Mouse (Mus musculus) neural tube, embryonic 12.5 days (tissue): ENCODE results near the gene Ube2n. TPM values are rescaled to one million over a fixed set of nuclear protein-coding genes. Genes with fewer than 3 reads are reported as not detected.

Source experiments
- ATAC-seq: fragments of 200-750 bp; cut with Nextera tagmentation; 2 replicates; pipeline ENCODE4 v1.8.0; 2017; ENCODE audit warnings: low read depth, mild to moderate bottlenecking, moderate TSS enrichment, moderate library complexity; ENCODE audit not compliant: low FRiP score
- H3K27ac ChIP-seq: fragments of 300-500 bp; sonication (generic); 2 replicates; pipeline ENCODE4 v1.5.1; 2016
- H3K27me3 ChIP-seq: fragments of 300-500 bp; sonication (generic); replicated peaks from 2 replicates; pipeline ENCODE4 v1.6.1; 2016; ENCODE audit warnings: mild to moderate bottlenecking
- H3K36me3 ChIP-seq: fragments of 300-500 bp; sonication (generic); 2 replicates; pipeline ENCODE4 v1.6.1; 2016; ENCODE audit warnings: mild to moderate bottlenecking
- H3K4me1 ChIP-seq: fragments of 300-500 bp; sonication (generic); 2 replicates; pipeline ENCODE4 v1.6.1; 2016
- H3K4me2 ChIP-seq: fragments of 300-500 bp; sonication (generic); replicated peaks from 2 replicates; pipeline ENCODE4 v1.6.1; 2016; ENCODE audit warnings: mild to moderate bottlenecking
- H3K4me3 ChIP-seq: fragments of 300-500 bp; sonication (generic); 2 replicates; pipeline ENCODE4 v1.5.1; 2016
- H3K9ac ChIP-seq: fragments of 300-500 bp; sonication (generic); 2 replicates; pipeline ENCODE4 v1.6.1; 2016; ENCODE audit warnings: mild to moderate bottlenecking
- H3K9me3 ChIP-seq: fragments of 300-500 bp; sonication (generic); 2 replicates; pipeline ENCODE4 v1.6.1; 2016; ENCODE audit warnings: mild to moderate bottlenecking
- WGBS: fragments of 180-500 bp; shearing (Covaris S2); methylation state at CpG from one replicate; pipeline ENCODE4 v1.1.7; 2016; 5-methylcytosine and 5-hydroxymethylcytosine counted together
- polyA plus RNA-seq: library from polyadenylated mRNA; unstranded; fragments of >200 nt; fragmentation: Nextera tagmentation; extraction: Ambion mirVana; gene quantifications from 2 replicates; pipeline ENCODE4 v1.2.1, GENCODE M21; 2016

Gene Ube2n
- polyA plus RNA-seq, 1 experiment from 2014 or later: 408 TPM

DNA sequence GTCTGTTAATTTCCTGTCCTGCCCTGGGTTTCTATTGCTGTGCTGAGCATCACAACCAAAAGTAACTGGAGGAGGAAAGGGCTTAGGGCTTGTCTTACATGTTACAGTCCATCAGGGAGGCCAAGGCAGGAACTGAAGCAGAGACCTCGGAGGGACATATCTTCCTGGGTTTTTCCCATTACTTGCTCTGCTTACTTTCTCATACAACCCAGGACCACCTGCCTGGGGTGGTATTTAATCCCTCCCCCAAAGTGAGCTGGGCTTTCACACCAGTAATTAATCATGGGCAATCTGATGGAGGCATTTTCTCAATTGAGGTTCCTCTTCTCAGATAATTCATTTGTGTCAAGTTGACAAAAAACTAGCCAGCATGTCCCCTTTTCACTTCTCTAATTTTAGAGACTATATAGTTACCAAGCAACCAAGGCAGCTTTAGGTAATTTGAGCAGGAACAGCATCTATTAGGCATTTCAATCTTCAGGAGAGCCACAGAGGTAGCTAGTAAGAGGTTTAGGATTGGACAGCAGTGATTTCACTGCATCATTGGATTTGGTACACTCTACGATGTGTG is 15.7 kb downstream of the Ube2n start:
- H3K4me1 ChIP-seq: peaks cover 8% of the 10 kb centered on the region
- no peaks in the 10 kb centered on the region for H3K9me3 ChIP-seq
- H3K9ac ChIP-seq: no peak overlapping the region
- H3K36me3 ChIP-seq: no peaks in the 10 kb centered on the region
- no peak for ATAC-seq
- no peak overlapping the region for H3K4me3 ChIP-seq
- no peak overlapping the region for H3K27ac ChIP-seq
- WGBS: 47% methylated on average over 2 of the region's 2 CpGs
- H3K27me3 ChIP-seq: no peaks in the 10 kb centered on the region
- no peak overlapping the region for H3K4me2 ChIP-seq

DNA sequence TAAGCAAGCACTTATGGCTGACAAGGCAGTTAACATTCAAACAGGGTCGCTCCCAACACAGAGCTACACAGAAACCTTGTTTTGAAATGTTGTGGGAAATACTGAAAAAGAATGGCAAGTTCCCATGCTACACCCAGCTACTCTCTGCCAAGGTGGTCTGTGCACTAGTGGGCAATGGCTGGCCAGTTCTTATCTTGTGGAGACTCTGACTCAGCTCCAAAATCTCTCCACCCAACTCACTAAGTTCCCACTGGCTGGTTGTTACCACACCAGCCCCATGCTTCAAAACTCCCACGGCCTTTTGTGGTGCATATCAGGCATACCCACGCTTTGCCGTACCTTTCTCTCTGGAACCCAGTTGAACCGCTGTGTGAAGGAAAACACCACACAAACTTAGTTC is 18.0 kb downstream of the Ube2n start:
- no peaks in the 10 kb centered on the region for H3K36me3 ChIP-seq
- H3K4me3 ChIP-seq: no peak overlapping the region
- H3K27me3 ChIP-seq: no peaks in the 10 kb centered on the region
- H3K9me3 ChIP-seq: no peaks in the 10 kb centered on the region
- H3K9ac ChIP-seq: no peak overlapping the region
- H3K4me1 ChIP-seq: peaks cover 8% of the 10 kb centered on the region
- H3K27ac ChIP-seq: no peak overlapping the region
- no peak for ATAC-seq
- no peak overlapping the region for H3K4me2 ChIP-seq
- 94% methylated on average over 5 of the region's 5 CpGs for WGBS

DNA sequence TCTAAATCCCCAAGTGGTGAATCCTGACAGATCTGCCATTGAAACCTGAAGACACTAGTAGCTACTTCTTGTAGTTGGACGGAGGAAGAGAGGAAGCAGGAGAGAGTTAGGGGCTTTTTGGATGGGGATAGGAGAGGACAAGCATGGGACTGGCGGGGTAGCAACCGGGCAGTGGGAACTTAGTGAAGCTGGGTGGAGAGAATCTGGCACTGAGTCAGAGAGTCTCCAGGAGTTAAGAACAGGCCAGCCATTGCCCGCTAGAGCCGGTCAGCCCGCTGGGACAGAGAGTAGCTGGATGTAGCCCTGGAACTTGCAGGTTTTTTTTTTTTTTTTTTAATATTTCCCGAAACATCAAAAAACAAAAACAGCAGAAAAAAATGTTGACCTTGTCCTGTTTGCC is 18.4 kb downstream of the Ube2n start:
- Histone ChIP-seq H3K4me3 (no peak overlapping the region), H3K4me1 (peaks cover 8% of the 10 kb centered on the region), H3K27ac (no peak overlapping the region), H3K27me3 (no peaks in the 10 kb centered on the region), H3K9ac (no peak overlapping the region), H3K36me3 (no peaks in the 10 kb centered on the region), H3K9me3 (no peaks in the 10 kb centered on the region), H3K4me2 (no peak overlapping the region)
- no peak for ATAC-seq
- 92% methylated on average over 7 of the region's 7 CpGs for WGBS

DNA sequence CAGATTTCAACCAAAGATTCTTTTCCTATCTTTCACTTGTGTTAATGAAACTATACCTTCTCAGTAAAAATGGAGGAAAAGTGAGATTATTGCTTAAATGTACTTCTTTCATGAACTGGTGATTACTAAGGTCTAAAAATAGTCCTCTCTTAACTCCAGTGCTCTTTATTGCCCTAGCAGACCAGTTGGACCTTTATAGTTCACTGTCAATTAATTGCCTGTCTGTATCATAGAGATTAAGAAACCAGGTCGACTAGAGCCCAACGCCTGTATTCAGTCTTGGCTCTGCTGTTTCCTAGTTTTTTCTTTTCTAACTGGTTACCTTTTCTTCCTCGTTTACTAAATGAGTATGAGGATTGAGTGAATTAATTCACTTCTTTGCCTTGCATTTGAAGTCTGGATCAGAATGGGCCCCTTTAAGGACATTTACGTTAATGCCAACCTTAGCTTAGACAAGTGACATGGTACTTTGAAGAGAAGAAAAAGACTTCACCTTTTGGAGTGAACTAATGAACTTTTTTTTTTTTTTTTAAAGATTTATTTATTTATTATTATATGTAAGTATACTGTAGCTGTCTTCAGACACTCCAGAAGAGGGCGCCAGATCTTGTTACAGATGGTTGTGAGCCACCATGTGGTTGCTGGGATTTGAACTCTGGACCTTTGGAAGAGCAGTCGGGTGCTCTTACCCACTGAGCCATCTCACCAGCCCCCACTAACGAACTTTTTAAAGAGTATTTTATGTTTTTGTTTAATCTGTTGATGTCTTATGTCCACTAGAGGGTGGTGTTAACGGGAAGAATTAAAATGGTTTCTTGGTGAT is 20.7 kb downstream of the Ube2n start:
- Histone ChIP-seq H3K36me3 (no peaks in the 10 kb centered on the region), H3K4me3 (no peak overlapping the region), H3K4me2 (no peak overlapping the region), H3K27ac (no peak overlapping the region), H3K9me3 (no peaks in the 10 kb centered on the region), H3K4me1 (peaks cover 1% of the 10 kb centered on the region), H3K27me3 (no peaks in the 10 kb centered on the region), H3K9ac (no peak overlapping the region)
- 93% methylated on average over 8 of the region's 8 CpGs for WGBS
- no peak for ATAC-seq

DNA sequence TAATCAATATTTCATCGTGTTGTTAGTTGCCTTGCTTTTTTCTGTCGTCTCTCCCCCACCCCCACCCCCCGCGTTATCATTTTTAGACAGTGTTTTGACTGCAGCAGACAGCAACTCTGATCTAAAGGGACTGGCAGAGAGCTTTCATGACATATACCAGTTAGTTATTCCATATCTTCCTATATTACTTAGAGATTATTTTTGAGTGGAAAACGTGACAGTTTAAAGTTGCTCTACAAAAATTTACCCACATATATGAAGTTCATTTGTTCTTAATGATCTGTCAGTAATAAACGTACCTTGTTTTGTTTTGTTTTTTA is 21.2 kb downstream of the Ube2n start:
- Histone ChIP-seq H3K27me3 (no peaks in the 10 kb centered on the region), H3K4me3 (no peak overlapping the region), H3K4me2 (no peak overlapping the region), H3K36me3 (no peaks in the 10 kb centered on the region), H3K9ac (no peak overlapping the region), H3K9me3 (no peaks in the 10 kb centered on the region), H3K4me1 (no peaks in the 10 kb centered on the region), H3K27ac (no peak overlapping the region)
- WGBS: 87% methylated on average over 6 of the region's 6 CpGs
- ATAC-seq: no peak

DNA sequence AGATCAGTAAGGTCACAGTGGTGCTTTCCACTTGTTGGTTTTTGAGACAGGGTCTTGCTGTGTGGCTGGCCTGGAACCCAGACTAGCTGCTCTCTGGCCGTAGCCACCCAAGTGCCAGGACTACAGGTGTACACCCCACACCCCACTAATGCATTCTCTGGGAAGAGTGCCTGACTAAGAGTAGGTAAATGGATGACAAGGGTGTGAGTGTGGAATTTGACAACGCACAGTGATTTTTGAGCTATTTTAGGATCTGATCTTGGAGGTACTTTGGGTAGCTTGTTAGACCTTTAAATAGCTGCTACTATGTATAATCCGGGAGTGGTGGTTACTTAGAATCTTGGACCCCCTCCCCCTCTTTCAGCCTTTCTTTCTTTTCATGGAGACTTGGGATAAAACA is 24.3 kb downstream of the Ube2n start:
- Histone ChIP-seq H3K9ac (no peak overlapping the region), H3K27ac (no peak overlapping the region), H3K36me3 (peaks cover 8% of the 10 kb centered on the region; the same call in 1 of the 2 replicates), H3K27me3 (no peaks in the 10 kb centered on the region), H3K4me2 (no peak overlapping the region), H3K4me1 (no peaks in the 10 kb centered on the region), H3K9me3 (no peaks in the 10 kb centered on the region), H3K4me3 (no peak overlapping the region)
- no peak for ATAC-seq
- WGBS: 92% methylated on average over 3 of the region's 3 CpGs

DNA sequence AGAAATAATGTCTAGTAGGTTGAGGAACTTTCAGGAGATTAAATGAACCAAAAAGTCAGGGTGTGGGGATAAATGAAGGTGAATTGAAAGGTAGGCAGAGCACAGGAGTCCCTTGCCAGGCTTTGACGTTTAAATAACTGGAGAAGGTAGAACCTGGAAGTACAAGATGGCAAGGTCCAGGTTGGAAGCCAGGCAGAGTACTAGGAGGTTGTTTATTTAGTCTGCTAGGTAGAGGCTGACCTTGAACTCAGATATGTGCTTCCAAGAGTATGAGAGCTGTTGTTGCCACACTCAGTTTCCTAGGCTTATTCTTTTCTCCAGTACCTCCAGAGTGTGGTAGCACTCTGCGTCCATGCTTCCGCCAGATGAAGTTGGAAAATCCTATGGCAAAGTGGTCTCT is 24.9 kb downstream of the Ube2n start:
- no peak overlapping the region for H3K9ac ChIP-seq
- ATAC-seq: no peak
- H3K9me3 ChIP-seq: no peaks in the 10 kb centered on the region
- no peak overlapping the region for H3K4me2 ChIP-seq
- no peaks in the 10 kb centered on the region for H3K27me3 ChIP-seq
- H3K4me3 ChIP-seq: no peak overlapping the region
- no peak overlapping the region for H3K27ac ChIP-seq
- WGBS: 91% methylated on average over 3 of the region's 3 CpGs
- H3K4me1 ChIP-seq: no peaks in the 10 kb centered on the region
- peaks cover 8% of the 10 kb centered on the region; the same call in 1 of the 2 replicates for H3K36me3 ChIP-seq

DNA sequence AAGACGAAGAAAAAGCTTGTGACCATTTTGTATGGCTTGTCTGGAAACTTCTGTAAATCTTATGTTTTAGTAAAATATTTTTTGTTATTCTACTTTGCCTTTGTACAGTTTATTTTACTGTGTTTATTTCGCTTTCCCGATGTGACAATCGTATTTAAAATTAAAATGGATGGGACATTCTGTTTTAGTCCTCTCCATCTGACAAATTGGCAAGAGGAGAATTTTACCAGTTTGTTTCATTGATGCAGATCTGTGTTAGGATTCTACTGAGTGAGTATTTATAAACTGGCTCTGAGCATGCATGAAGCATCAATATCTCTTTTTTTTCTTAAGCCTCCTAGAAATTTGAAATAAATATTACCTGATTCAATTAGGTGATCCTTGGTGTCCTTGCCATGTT is 28.0 kb downstream of the Ube2n start:
- peaks cover 24% of the 10 kb centered on the region for H3K36me3 ChIP-seq
- no peak overlapping the region for H3K4me3 ChIP-seq
- WGBS: 96% methylated on average over 4 of the region's 4 CpGs
- H3K4me2 ChIP-seq: no peak overlapping the region
- H3K9ac ChIP-seq: no peak overlapping the region
- H3K27me3 ChIP-seq: no peaks in the 10 kb centered on the region
- H3K27ac ChIP-seq: no peak overlapping the region
- ATAC-seq: no peak
- H3K4me1 ChIP-seq: no peaks in the 10 kb centered on the region
- no peaks in the 10 kb centered on the region for H3K9me3 ChIP-seq

DNA sequence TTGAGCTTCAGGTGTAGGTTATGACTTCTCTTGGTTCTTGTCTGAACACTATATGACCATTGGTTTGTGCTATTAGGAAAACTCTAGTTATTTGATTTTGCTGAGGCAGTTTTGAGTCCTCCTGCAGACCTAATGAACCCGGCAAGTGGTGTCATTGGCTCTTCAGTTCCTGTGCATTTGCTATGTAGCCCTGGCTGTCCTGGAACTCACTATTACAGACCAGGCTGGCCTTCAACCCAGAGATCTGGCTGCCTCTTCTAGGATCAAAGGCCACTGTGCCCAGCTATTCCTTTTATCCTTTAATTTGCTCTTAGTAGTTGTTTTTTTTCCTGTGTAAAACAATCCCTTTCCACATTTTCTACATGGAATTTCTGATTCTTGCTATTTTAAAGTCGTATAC is 28.4 kb downstream of the Ube2n start:
- 89% methylated on average over 2 of the region's 2 CpGs for WGBS
- no peaks in the 10 kb centered on the region for H3K9me3 ChIP-seq
- no peak overlapping the region for H3K4me3 ChIP-seq
- H3K9ac ChIP-seq: no peak overlapping the region
- ATAC-seq: no peak
- no peaks in the 10 kb centered on the region for H3K27me3 ChIP-seq
- no peak overlapping the region for H3K27ac ChIP-seq
- no peaks in the 10 kb centered on the region for H3K4me1 ChIP-seq
- no peak overlapping the region for H3K4me2 ChIP-seq
- H3K36me3 ChIP-seq: peaks cover 29% of the 10 kb centered on the region

DNA sequence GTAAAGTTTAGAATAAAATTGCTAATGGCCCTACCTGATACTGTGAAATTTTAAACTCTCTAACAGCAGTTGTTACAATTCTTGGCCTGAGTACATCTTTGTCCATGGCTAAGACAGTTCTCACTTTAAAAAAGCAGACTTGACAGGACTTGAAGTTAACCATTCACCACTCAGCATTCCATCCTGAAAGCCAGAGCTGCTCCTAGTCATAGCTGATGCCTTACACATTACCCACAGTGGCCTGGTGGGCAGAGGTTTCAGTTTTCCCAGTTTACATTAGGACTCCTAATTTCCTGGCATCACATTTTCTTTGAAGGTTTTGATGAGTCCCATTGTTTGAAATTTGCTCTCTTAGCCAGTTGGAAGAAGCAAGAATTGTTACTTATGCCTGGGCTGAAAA is 29.1 kb downstream of the Ube2n start:
- no peaks in the 10 kb centered on the region for H3K27me3 ChIP-seq
- no peak overlapping the region for H3K9ac ChIP-seq
- no peak overlapping the region for H3K27ac ChIP-seq
- no peak overlapping the region for H3K4me2 ChIP-seq
- H3K4me3 ChIP-seq: no peak overlapping the region
- H3K36me3 ChIP-seq: peaks cover 32% of the 10 kb centered on the region
- no peak for ATAC-seq
- H3K9me3 ChIP-seq: no peaks in the 10 kb centered on the region
- H3K4me1 ChIP-seq: no peaks in the 10 kb centered on the region

DNA sequence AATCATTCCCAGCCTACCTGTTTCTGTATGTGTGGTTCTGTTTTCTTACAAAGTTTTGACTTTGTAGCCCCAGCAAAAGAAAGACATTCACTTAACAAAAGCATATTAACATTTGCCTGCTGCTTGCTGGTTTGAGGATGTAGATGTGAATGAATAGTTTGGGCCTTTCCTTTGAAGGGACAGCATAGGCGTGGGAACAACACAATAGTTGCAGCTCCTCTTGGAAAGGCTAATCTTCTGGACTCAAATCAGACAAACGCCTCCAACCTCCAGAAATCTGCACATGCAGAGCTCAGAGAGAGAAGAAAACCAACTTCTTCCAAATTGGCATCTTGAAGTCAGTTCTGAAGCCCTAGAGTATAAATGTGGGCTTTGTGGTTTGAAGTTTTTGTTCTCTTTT is 29.7 kb downstream of the Ube2n start:
- ATAC-seq: no peak
- Histone ChIP-seq H3K27me3 (no peaks in the 10 kb centered on the region), H3K4me2 (no peak overlapping the region), H3K36me3 (peaks cover 38% of the 10 kb centered on the region), H3K9me3 (no peaks in the 10 kb centered on the region), H3K4me1 (no peaks in the 10 kb centered on the region), H3K27ac (no peak overlapping the region), H3K4me3 (no peak overlapping the region), H3K9ac (no peak overlapping the region)
- 86% methylated on average over 2 of the region's 2 CpGs for WGBS

DNA sequence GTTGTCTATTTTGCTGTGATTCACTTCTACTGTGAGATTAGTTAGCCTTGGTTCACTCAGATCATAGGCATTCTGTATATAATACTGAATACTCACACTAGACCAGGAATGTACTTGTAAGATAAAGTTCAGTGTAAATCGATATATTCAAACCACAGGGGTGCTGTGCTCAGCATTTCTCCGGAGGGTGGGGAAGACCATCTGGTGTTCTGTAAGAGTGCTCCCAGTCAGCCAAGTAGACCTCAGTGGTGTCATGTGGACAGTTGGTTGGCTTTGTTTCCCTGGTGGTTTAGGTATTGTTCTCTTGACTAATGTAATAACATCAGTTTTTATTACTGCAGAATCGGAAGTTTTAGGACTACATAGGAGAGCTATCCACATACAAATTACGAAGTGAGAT is 30.1 kb downstream of the Ube2n start:
- Histone ChIP-seq H3K4me3 (no peak overlapping the region), H3K9ac (no peak overlapping the region), H3K27me3 (no peaks in the 10 kb centered on the region), H3K36me3 (peaks cover 39% of the 10 kb centered on the region), H3K4me2 (no peak overlapping the region), H3K4me1 (no peaks in the 10 kb centered on the region), H3K9me3 (no peaks in the 10 kb centered on the region), H3K27ac (no peak overlapping the region)
- no peak for ATAC-seq
- 79% methylated on average over 4 of the region's 4 CpGs for WGBS

DNA sequence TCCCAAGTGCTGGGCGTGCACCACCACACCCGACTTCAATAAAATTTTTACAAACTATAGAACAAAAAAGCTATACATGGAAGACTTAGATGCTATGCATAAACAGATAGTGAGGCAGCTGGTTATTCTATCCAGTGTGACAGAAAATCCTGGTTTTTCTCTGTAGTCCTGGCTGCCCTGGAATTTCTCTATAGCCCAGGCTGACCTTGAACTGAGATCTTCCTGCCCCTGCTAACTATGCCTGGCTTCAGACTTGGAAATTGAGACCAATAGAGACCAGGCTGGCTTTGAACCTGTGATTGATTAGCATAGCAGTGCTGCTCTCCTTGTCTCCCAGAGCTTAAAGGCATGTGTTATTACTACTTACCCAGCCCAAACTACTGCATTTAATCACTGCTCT is 31.2 kb downstream of the Ube2n start:
- H3K27ac ChIP-seq: no peak overlapping the region
- no peak overlapping the region for H3K9ac ChIP-seq
- no peaks in the 10 kb centered on the region for H3K27me3 ChIP-seq
- no peak overlapping the region for H3K4me3 ChIP-seq
- no peak for ATAC-seq
- no peak overlapping the region for H3K4me2 ChIP-seq
- peaks cover 39% of the 10 kb centered on the region for H3K36me3 ChIP-seq
- no peaks in the 10 kb centered on the region for H3K9me3 ChIP-seq
- 93% methylated on average over 2 of the region's 2 CpGs for WGBS
- H3K4me1 ChIP-seq: no peaks in the 10 kb centered on the region
